Mouse (Mus musculus) gastrocnemius, postnatal 25 days (tissue): ENCODE measurements around the gene Zmynd8. TPM values are rescaled to one million over a fixed set of nuclear protein-coding genes. Genes with fewer than 3 reads are reported as not detected.
A peak's percentile ranks its signal among the peaks of the same experiment; 100 is the strongest.

Experiments
- DNase-seq: peaks from one replicate; pipeline ENCODE4 v3.0.0; 2022
- total RNA-seq, 2 experiments: library from RNA; stranded (reverse); gene quantifications; 1 replicate in 1 of 2; 2 replicates in 1 of 2; pipeline ENCODE4 v1.2.3; 2021

Zmynd8 gene
- total RNA-seq, 2 experiments from 2014 or later: 17.1 to 18.4 TPM

- no peak for DNase-seq
These were observed 19.2 kb downstream of the Zmynd8 start for GRCm38 (mm10) chr2:165879403-165880178.

DNA sequence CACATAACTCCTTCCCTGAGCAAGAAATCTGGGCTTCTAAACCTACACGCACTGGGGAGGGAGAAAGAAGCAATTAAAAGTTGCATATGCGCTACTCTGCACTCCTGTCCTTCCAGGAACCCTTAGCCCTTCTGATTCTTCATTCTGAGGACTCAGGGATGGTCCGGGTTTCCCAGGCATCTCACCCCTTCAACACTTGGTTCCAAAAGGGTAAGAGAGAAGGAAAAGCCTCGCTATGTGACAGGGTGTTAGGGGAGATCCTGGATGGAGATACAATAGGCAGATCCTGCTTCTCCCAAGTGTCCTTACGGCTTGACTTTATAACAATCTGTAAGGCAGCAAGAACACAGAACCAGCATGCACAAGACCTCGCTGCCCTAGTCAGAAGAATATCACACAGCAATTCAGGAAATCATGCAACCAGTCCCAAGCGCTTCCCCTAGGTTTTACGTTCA is 19.9 kb downstream of the Zmynd8 start:
- no peak for DNase-seq

- DNase-seq: no peak
These were observed 20.7 kb downstream of the Zmynd8 start for GRCm38 (mm10) chr2:165878021-165878585.

DNA sequence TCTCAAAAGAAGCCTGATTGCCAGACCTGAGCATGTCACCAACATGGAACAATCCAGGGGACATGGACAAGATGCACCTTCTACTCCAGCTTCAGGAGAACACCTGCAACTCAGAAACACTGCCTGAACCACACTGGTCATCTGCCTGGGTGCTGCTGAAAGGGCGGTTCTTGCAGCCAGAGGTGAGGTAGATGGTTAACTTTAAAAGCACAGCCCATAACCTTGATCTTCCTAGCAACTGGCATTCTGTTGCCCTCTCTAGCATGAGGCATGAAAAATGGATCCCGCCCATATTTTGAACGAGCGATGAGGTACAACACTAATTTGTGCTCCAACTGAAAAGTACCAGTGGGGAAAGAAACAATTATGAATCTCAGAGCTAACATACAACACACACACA is 21.6 kb downstream of the Zmynd8 start:
- DNase-seq: no peak

GRCm38 (mm10) chr2:165876201-165876918 is 22.5 kb downstream of the Zmynd8 start:
- DNase-seq: no peak

GRCm38 (mm10) chr2:165875406-165875955 is 23.3 kb downstream of the Zmynd8 start:
- DNase-seq: no peak

GRCm38 (mm10) chr2:165874461-165875339 is 24.1 kb downstream of the Zmynd8 start:
- DNase-seq: peak; percentile 89

DNA sequence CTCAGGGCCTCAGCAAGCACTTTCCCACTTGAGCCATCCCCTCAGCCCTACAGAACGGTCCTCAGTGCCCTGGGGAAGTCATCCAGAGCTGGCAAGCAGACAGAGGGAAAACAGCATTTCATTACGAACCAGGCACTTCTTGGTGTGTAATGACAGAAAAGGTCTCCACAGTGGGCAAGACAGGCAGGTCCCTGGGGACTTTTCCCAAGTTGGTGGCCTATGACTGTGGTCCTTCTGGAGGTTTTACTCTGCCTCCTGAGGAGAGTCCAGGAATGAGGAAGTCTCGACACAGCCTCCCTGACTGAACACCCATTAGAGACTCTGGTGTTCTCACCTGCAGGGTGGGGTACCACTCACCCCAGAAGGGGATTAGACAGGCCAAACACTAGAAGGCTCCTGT is 25.0 kb downstream of the Zmynd8 start:
- DNase-seq: no peak

- DNase-seq: no peak
These were observed 25.6 kb downstream of the Zmynd8 start for GRCm38 (mm10) chr2:165873196-165873595.

- no peak for DNase-seq
These were observed 29.6 kb downstream of the Zmynd8 start for GRCm38 (mm10) chr2:165869257-165869656.

GRCm38 (mm10) chr2:165868522-165869175 is 30.2 kb downstream of the Zmynd8 start:
- no peak for DNase-seq

GRCm38 (mm10) chr2:165867549-165867948 is 31.3 kb downstream of the Zmynd8 start:
- no peak for DNase-seq

DNA sequence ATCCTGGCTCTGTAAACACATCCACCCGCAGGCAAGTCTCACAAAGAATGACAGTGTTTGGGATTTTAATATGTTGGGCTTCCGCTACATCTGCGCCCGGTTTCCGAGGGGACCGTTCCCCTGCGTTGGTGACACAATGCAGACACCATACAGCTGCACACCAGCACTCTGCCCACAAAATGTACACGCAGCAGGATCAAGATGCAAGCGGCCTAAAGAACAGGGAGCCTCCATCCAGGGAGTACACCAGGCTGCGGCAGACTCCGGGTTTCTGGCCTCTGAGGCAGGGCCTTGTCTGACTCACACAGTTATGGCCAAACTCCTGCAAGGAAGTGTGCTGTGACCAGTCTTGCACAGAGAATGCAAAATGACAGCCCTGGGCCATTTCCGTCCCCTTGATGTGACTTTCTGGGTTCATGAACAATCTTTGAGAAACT is 31.8 kb downstream of the Zmynd8 start:
- DNase-seq: no peak

DNA sequence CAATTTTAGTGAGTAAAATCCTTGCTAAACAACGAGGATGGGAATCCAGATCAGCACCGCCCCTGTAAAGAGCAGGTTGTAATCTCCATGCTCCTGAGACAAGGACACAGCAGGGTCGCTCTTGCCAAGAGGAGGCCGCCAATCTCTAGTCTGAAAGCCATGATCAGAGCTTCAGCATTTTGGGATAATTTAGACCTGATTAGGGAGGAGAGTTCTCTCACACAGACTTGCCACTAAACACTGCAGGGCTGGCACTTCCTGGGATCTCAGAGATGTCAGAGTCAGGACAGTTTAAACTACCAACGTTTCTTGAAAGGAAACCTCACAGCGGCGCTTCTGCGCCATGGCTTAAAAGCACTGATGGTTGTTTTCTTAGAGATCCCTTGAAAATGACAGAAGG is 32.4 kb downstream of the Zmynd8 start:
- no peak for DNase-seq

- DNase-seq: no peak
These were observed 34.0 kb downstream of the Zmynd8 start for GRCm38 (mm10) chr2:165864769-165865168.

DNA sequence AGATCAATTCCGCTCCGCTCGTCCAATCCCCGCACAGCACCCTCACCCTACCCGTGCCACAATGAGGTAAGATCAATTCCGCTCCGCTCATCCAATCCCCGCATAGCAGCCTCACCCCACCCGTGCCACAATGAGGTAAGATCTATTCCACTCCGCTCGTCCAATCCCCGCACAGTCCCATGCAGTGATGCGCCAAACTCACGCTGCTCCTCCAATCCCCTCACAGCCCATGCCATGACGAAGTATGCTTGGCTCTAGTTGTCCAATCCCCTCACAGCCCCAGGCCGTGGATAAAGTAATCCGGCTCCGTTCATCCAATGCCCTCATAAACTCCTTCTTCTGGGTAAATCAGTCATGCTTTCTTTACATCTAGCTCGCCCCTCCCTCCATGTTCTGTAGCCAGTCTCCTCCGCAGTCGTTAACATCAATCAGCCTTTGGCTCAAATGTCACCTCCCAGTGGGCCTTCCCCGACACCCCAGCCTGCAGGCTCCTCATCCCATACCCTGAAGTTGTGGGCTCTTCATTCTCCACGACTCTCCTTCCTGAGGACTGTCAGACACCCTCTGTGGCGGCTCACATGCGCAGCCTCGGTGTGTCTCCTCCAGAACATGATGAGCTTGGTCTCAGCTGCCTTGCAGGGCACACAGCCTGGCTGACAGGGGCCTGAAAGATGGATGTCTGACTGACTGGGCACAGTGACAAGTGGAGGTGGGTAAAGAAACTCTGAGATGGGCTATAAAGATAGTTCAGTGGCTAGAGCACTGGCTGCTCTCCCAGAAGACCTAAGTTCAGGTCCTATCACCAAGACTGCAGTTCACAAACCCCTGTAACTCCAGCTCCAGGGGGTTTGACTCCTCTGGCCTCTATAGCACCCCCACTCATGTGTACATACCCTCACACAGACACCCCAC is 36.9 kb downstream of the Zmynd8 start:
- no peak for DNase-seq

DNA sequence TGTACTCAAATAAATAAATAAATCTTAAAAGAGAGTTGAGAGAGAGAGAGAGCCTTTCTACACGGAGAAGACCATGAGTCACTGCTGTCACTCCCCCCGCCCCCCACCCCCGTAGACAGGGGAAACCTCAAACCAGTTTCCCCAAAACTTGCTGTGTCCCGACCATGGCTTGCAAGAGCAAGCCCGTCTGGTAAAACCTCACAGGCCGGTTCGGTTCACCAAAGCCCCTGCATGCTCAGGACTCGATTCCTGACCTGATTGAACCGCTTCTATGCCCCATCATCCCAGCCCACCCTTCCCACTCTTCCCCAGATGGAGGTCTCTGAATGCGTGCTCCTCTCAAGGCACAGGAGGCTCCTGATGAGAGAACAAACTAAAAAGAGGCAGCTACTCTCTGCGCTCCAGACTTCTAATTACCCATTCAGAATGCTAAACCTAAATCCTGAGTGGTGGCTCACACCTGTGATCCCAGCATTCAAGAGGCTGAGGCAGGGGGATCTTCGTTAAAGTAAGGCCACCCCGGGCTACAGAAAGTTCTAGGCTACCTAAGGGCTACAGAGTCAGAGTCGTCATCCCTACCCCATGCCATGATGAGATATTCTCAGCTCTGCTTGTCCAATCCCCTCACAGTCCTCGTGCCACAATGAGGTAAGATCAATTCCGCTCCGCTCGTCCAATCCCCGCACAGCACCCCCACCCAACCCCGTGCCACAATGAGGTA is 37.7 kb downstream of the Zmynd8 start:
- DNase-seq: no peak

DNA sequence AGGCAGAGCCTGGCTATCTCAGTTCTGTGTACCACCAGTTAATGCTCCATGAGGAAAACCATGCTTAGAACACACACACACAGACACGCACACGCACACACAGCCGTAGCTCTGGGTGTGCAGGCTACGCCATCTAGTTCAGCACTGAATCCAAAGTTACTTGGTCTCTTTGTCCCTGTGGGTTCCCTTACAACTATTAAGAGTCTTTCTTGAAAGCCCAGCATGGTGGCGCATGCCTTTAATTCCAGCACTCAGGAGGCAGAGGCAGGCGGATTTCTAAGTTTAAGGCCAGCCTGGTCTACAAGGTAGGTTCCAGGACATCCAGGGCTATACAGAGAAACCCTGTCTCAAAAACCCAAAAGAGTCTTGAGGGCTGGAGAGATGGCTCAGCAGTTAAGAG is 38.4 kb downstream of the Zmynd8 start:
- DNase-seq: no peak
